ENCODE assay signal across 9 mouse cellular contexts in genomic region chr17:36060829-36061228, GRCm38 (mm10). TPM values are rescaled to one million over a fixed set of nuclear protein-coding genes. Genes with fewer than 3 reads are reported as not detected.
DNase-seq lines count a peak whose midpoint lies in the region; TF ChIP-seq lines count a peak whose summit lies in the region.
"Had no signal": no experiment of that assay in that cellular context is flagged by ENCODE, and none has a peak within 500 bp of the region (broad histone marks: within the 10 kb centered on the region; RNA-seq: fewer than 3 reads in every experiment).

No protein-coding gene starts in this region.

- H3K4me3 ChIP-seq in MEL (ENCODE audit: control insufficient read depth in 1 of 2, insufficient read depth in 1 of 2, low read depth in 2 of 2, low read length in 2 of 2): no peak overlapping the region
- H3K4me3 ChIP-seq in cerebellum, adult 2 months (replicated peaks; ENCODE audit: insufficient read depth, low read depth, low read length): no peak overlapping the region
- no peak overlapping the region for H3K4me3 ChIP-seq in gastrocnemius, adult 2 months

- TF ChIP-seq CTCF in MEL (IDR thresholded peaks at IDR 0.05 in 2 of 3, conservative IDR thresholded peaks at IDR 0.05 in 1 of 3; ENCODE audit: control insufficient read depth in 1 of 3, insufficient read depth in 1 of 3, low read depth in 2 of 3, low read length in 3 of 3, poor library complexity in 1 of 3, severe bottlenecking in 1 of 3): peak; percentile 58 to 77 (median 63); a peak in 5 of 6 replicates
- TF ChIP-seq CTCF in cerebellum, adult 2 months (IDR thresholded peaks at IDR 0.05; ENCODE audit: borderline replicate concordance, insufficient read depth, low read depth, low read length): peak; percentile 48; the same call in 1 of the 2 replicates
- peak; percentile 88 for TF ChIP-seq CTCF in gastrocnemius, adult 2 months (IDR thresholded peaks at IDR 0.05)

- intact Hi-C loops in gastrocnemius, adult 2 months (cut with DNase I): loop anchor here (10.0 kb wide), 2 partner anchors 74 to 134 kb away; partner anchors contain the start of gene H2-T3

- WGBS in cerebellum, adult 2 months: 24% methylated on average over 2 of the region's 2 CpGs

- no peaks in the 10 kb centered on the region for H3K9me3 ChIP-seq in MEL (replicated peaks; ENCODE audit: insufficient read depth, low read length)

- no peaks in the 10 kb centered on the region for H3K79me2 ChIP-seq in MEL (ENCODE audit: control insufficient read depth, insufficient read depth, low read length, poor library complexity)

- TF ChIP-seq RAD21 in MEL (IDR thresholded peaks at IDR 0.05; ENCODE audit: low read depth, low read length): peak; percentile 74

- no peaks in the 10 kb centered on the region for H3K36me3 ChIP-seq in MEL (ENCODE audit: control insufficient read depth in 1 of 2, insufficient read depth in 2 of 2, low read length in 2 of 2)

- peak; percentile 91 for DNase-seq in 416B (ENCODE audit: low read depth)
- peak; percentile 91 for DNase-seq in MEL (ENCODE audit: low read depth, low spot score)
- DNase-seq in cerebellum, adult 2 months: peak; percentile 62 to 65
- peak; percentile 89 for DNase-seq in gastrocnemius, adult 2 months
- peak; percentile 88 for DNase-seq in kidney, postnatal 14 days
- peak; percentile 81 to 87 for DNase-seq in lung, adult 18-20 months
- DNase-seq in retina, postnatal 7 days (ENCODE audit: low read depth, low spot score): peak; percentile 59
- DNase-seq in urinary bladder, adult 18-20 months (ENCODE audit: low spot score in 2 of 2): peak; percentile 76 to 81

- no peak for TF ChIP-seq EP300 in MEL (IDR thresholded peaks at IDR 0.05; ENCODE audit: low read depth in 1 of 2, low read length in 2 of 2)

- H3K4me1 ChIP-seq in MEL (ENCODE audit: control insufficient read depth in 1 of 2, insufficient read depth in 2 of 2, low read length in 2 of 2): no peaks in the 10 kb centered on the region
- no peaks in the 10 kb centered on the region for H3K4me1 ChIP-seq in cerebellum, adult 2 months (ENCODE audit: control insufficient read depth, insufficient read depth, low read length)

- H3K9ac ChIP-seq in MEL (ENCODE audit: control insufficient read depth, low read depth, low read length, poor library complexity, severe bottlenecking): no peak overlapping the region

- no peaks in the 10 kb centered on the region; a peak in 1 of 4 replicates for H3K27me3 ChIP-seq in MEL (ENCODE audit: control insufficient read depth in 1 of 2, insufficient read depth in 2 of 2, low read length in 2 of 2)
- no peaks in the 10 kb centered on the region for H3K27me3 ChIP-seq in cerebellum, adult 2 months (ENCODE audit: control insufficient read depth, insufficient read depth, low read length)

- no peak overlapping the region for H3K27ac ChIP-seq in MEL (ENCODE audit: control insufficient read depth, low read depth, low read length)
- H3K27ac ChIP-seq in cerebellum, adult 2 months (ENCODE audit: insufficient read depth, low read length): no peak overlapping the region
- no peak overlapping the region for H3K27ac ChIP-seq in gastrocnemius, adult 2 months

- no peak for TF ChIP-seq POLR2A in MEL (IDR thresholded peaks at IDR 0.05; ENCODE audit: control insufficient read depth in 1 of 2, insufficient read depth in 1 of 2, low read depth in 1 of 2, low read length in 2 of 2, poor library complexity in 1 of 2)
- TF ChIP-seq POLR2A in cerebellum, adult 2 months (IDR thresholded peaks at IDR 0.05; ENCODE audit: borderline replicate concordance, insufficient read depth, low read length): no peak

TF ChIP-seq in MEL, 35 proteins besides CTCF, POLR2A, EP300 and RAD21:
- TF ChIP-seq ZC3H11A (IDR thresholded peaks at IDR 0.05; ENCODE audit: low read depth, low read length) (peak; percentile 79), NELFE (IDR thresholded peaks at IDR 0.05; ENCODE audit: low read depth, low read length) (no peak), SIN3A (IDR thresholded peaks at IDR 0.05; ENCODE audit: low read length) (peak; percentile 44; the same call in 1 of the 2 replicates), GATA1 (IDR thresholded peaks at IDR 0.05; ENCODE audit: low read depth, low read length) (no peak), MYC (IDR thresholded peaks at IDR 0.05; ENCODE audit: low read depth, low read length) (peak; percentile 63; the same call in 1 of the 2 replicates), TBP (IDR thresholded peaks at IDR 0.05; ENCODE audit: low read depth, low read length) (no peak), MAX (IDR thresholded peaks at IDR 0.05; ENCODE audit: low read length) (no peak), SMC3 (IDR thresholded peaks at IDR 0.05; ENCODE audit: low read depth, low read length) (peak; percentile 89), MEF2A (IDR thresholded peaks at IDR 0.05; ENCODE audit: extremely low read depth, insufficient replicate concordance, low read depth, low read length, poor library complexity, severe bottlenecking) (no peak), ELF1 (IDR thresholded peaks at IDR 0.05; ENCODE audit: low read depth, low read length) (no peak), TAL1 (IDR thresholded peaks at IDR 0.05; ENCODE audit: low read length) (no peak), MAFK (IDR thresholded peaks at IDR 0.05; ENCODE audit: borderline replicate concordance, low read depth, low read length) (no peak), UBTF (IDR thresholded peaks at IDR 0.05; ENCODE audit: borderline replicate concordance, insufficient read depth, low read depth, low read length) (no peak)

RNA-seq across cellular contexts. Expression of gene Gm11127, which starts 2.7 kb away (rescaled TPM):
- 5.8 and 6.4 TPM in 2 replicates for total RNA-seq in MEL (2012; rRNA removed)
- 1 to 10 TPM in 1 of 2 experiments, not detected in 1; 1.5 TPM for polyA plus RNA-seq in MEL (2012; ENCODE audit: insufficient read depth in 1 of 2, insufficient read length in 2 of 2, low read depth in 1 of 2, low replicate concordance in 2 of 2, missing spikeins in 1 of 2)
- polyA plus RNA-seq in cerebellum, adult 2 months (2012; rRNA removed): 0.08 and 0.15 TPM in 2 replicates
- total RNA-seq in gastrocnemius, adult 2 months (2021): 1 to 10 TPM; 1.5 to 2.1 TPM

RNA-seq across cellular contexts. Expression of gene Gm6034, which starts 18.1 kb away (rescaled TPM):
- total RNA-seq in MEL (2012; rRNA removed): not detected in 2 replicates
- polyA plus RNA-seq in MEL (2012; ENCODE audit: insufficient read depth in 1 of 2, insufficient read length in 2 of 2, low read depth in 1 of 2, low replicate concordance in 2 of 2, missing spikeins in 1 of 2): under 1 TPM in 1 of 2 experiments, not detected in 1; 0.11 TPM
- not detected in 2 replicates for polyA plus RNA-seq in cerebellum, adult 2 months (2012; rRNA removed)
- total RNA-seq in gastrocnemius, adult 2 months (2021): not detected
- total RNA-seq: left cerebral cortex, adult 8-10 months had no signal

RNA-seq across cellular contexts. Expression of gene H2-T22, which starts 18.3 kb away (rescaled TPM):
- 22.5 and 27.0 TPM in 2 replicates for total RNA-seq in MEL (2012; rRNA removed)
- 10 to 100 TPM in 1 of 2 experiments, not detected in 1; 45.5 TPM for polyA plus RNA-seq in MEL (2012; ENCODE audit: insufficient read depth in 1 of 2, insufficient read length in 2 of 2, low read depth in 1 of 2, low replicate concordance in 2 of 2, missing spikeins in 1 of 2)
- 25.5 and 31.0 TPM in 2 replicates for polyA plus RNA-seq in cerebellum, adult 2 months (2012; rRNA removed)
- 1 to 10 TPM; 8.8 to 9.7 TPM for total RNA-seq in gastrocnemius, adult 2 months (2021)

RNA-seq across cellular contexts. Expression of gene H2-T23, which starts 28.2 kb away (rescaled TPM):
- 18.3 and 20.3 TPM in 2 replicates for total RNA-seq in MEL (2012; rRNA removed)
- polyA plus RNA-seq in MEL (2012; ENCODE audit: insufficient read depth in 1 of 2, insufficient read length in 2 of 2, low read depth in 1 of 2, low replicate concordance in 2 of 2, missing spikeins in 1 of 2): 10 to 100 TPM in 1 of 2 experiments, not detected in 1; 12.2 TPM
- polyA plus RNA-seq in cerebellum, adult 2 months (2012; rRNA removed): 13.0 and 17.3 TPM in 2 replicates
- 1 to 10 TPM; 6.3 to 9.2 TPM for total RNA-seq in gastrocnemius, adult 2 months (2021)

RNA-seq across cellular contexts. Expression of gene H2-T24, which starts 40.5 kb away (rescaled TPM):
- 25.4 and 25.9 TPM in 2 replicates for total RNA-seq in MEL (2012; rRNA removed)
- 10 to 100 TPM in 1 of 2 experiments, not detected in 1; 14.1 TPM for polyA plus RNA-seq in MEL (2012; ENCODE audit: insufficient read depth in 1 of 2, insufficient read length in 2 of 2, low read depth in 1 of 2, low replicate concordance in 2 of 2, missing spikeins in 1 of 2)
- polyA plus RNA-seq in cerebellum, adult 2 months (2012; rRNA removed): 0.95 and 1.1 TPM in 2 replicates
- 1 to 10 TPM; 2.0 to 2.5 TPM for total RNA-seq in gastrocnemius, adult 2 months (2021)
